Mouse (Mus musculus) gastrocnemius, postnatal 36 days (tissue): ENCODE results near the gene Gm5286. TPM values are rescaled to one million over a fixed set of nuclear protein-coding genes. Genes with fewer than 3 reads are reported as not detected.
"Not testable (repeated sequence)": the region's sequence is repeated elsewhere in the genome, so short reads cannot be mapped to it uniquely, and the experiment has no call there.

Source experiments
- DNase-seq, 2 experiments: peaks; one replicate each; pipeline ENCODE4 v3.0.0; 2022
- intact Hi-C: fragments of 180-260 bp; cut with DNase I; formaldehyde crosslinking; loops from one replicate; pipeline ENCODE4 v1.15.1; 2025
- long read RNA-seq, 2 experiments: library from polyadenylated mRNA; stranded (forward); transcript quantifications; one replicate each; pipeline ENCODE4 v2.0.0; 2021
- total RNA-seq, 2 experiments: library from RNA; stranded (reverse); gene quantifications; 2 replicates each; pipeline ENCODE4 v1.2.3; 2021

The Gm5286 gene
- not detected for total RNA-seq
- long read RNA-seq, experiment 1: 0 reads
- long read RNA-seq, experiment 2: 0 reads

DNA sequence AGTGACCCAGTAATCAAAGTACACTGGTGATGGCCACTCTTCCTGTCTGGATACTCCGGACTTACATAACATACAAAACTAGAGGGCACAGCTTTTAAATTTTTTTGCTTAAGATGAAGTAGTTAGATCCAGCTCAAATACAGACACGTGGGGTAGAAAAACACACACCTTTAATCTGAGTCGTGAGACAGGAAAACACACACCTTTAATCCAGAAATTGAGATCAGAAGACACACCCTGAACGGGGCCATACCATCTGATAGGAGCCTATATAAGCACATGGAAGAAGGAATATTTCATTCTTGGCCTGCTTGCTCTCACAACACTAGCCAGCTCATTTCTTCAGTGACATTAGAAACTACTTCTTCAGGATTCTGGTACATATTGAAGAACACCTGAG lies at the start of gene Gm5286:
Gm5286 (plus strand) TSS at position 301 of the 400 bp plus-strand sequence.
- intact Hi-C loops, DNase-seq: not testable (repeated sequence)

DNA sequence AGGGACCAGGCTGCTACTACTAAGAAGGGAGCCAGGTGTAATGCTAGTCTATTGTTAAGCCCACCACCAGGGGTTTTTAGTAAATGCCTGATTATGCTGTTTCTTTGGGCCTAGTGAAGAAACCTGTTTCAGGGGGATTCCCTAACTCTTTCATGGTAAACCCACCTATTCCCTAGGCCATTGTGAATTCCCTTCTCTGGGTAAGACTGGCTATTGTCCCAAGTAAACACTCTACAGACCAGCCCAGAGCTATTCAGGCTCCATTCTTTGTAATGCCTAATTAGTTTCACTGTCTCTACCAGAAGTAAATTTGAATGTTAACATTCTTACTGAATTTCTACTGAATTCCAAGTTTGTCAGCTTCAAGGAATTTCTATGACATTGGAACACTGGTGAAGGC lies 29.2 kb upstream of the Gm5286 start:
- DNase-seq, intact Hi-C loops: not testable (repeated sequence)

DNA sequence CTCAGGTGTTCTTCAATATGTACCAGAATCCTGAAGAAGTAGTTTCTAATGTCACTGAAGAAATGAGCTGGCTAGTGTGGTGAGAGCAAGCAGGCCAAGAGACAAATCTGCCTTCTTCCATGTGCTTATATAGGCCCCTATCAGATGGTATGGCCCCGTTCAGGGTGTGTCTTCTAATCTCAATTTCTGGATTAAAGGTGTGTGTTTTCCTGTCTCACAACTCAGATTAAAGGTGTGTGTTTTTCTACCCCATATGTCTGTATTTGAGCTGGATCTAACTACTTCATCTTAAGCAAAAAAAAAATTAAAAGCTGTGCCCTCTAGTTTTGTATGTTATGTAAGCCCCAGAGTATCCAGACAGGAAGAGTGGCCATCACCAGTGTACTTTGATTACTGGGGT lies 18.4 kb upstream of the Gm5286 start, which contains the start of gene Gm10696:
Gm10696 (minus strand) TSS at position 101 of the 400 bp plus-strand sequence.
- DNase-seq, intact Hi-C loops: not testable (repeated sequence)

Other genes starting within 250 kb of the Gm5286 start
- not detected for gene Tdpoz5, start 235.4 kb upstream of the Gm5286 start, total RNA-seq
- gene Gm9125, start 141.8 kb upstream of the Gm5286 start, total RNA-seq: not detected
- not detected for gene Gm10697, start 124.1 kb upstream of the Gm5286 start, total RNA-seq
- gene Gm10696, start 18.5 kb upstream of the Gm5286 start, total RNA-seq: not detected
- not detected for gene Gm4778, start 67.3 kb downstream of the Gm5286 start, total RNA-seq
- gene Them4, start 113.4 kb downstream of the Gm5286 start, total RNA-seq: 1 to 10 TPM; 7.4 to 8.3 TPM
- not detected for gene Them5, start 145.4 kb downstream of the Gm5286 start, total RNA-seq
- gene C2cd4d, start 165.7 kb downstream of the Gm5286 start, total RNA-seq: under 1 TPM in 1 of 2 experiments, not detected in 1; 0.39 TPM
- gene Rorc, start 176.1 kb downstream of the Gm5286 start, total RNA-seq: 10 to 100 TPM; 45.6 to 68.8 TPM
- under 1 TPM; 0.15 to 0.26 TPM for gene Lingo4, start 201.8 kb downstream of the Gm5286 start, total RNA-seq
- 1 to 10 TPM; 1.3 to 1.9 TPM for gene Tdrkh, start 216.6 kb downstream of the Gm5286 start, total RNA-seq
- gene Mrpl9, start 246.6 kb downstream of the Gm5286 start, total RNA-seq: 10 to 100 TPM; 34.6 to 34.7 TPM
- gene Oaz3, start 247.2 kb downstream of the Gm5286 start, total RNA-seq: not detected